Mouse (Mus musculus) midbrain, embryonic 16.5 days (tissue): Measurements from ENCODE around the gene Bbx. TPM values are rescaled to one million over a fixed set of nuclear protein-coding genes. Genes with fewer than 3 reads are reported as not detected.

ENCODE experiments used
- ATAC-seq: fragments of 200-750 bp; cut with Nextera tagmentation; 2 replicates; pipeline ENCODE4 v1.8.0; 2017; ENCODE audit warnings: moderate TSS enrichment
- H3K27ac ChIP-seq: fragments of 300-500 bp; sonication (generic); 2 replicates; pipeline ENCODE4 v1.5.1; 2014; ENCODE audit warnings: mild to moderate bottlenecking, low read length, mixed read lengths
- H3K27me3 ChIP-seq: fragments of 300-500 bp; sonication (generic); 2 replicates; pipeline ENCODE4 v1.6.1; 2014; ENCODE audit warnings: low read depth, low read length, mixed read lengths; ENCODE audit not compliant: control insufficient read depth, insufficient read depth
- H3K36me3 ChIP-seq: fragments of 300-500 bp; sonication (generic); 2 replicates; pipeline ENCODE4 v1.6.1; 2014; ENCODE audit warnings: mild to moderate bottlenecking, low read length, moderate library complexity, mixed read lengths; ENCODE audit not compliant: control insufficient read depth, insufficient read depth
- H3K4me1 ChIP-seq: fragments of 300-500 bp; sonication (generic); 2 replicates; pipeline ENCODE4 v1.6.1; 2014; ENCODE audit warnings: mild to moderate bottlenecking, low read length, mixed read lengths; ENCODE audit not compliant: control insufficient read depth, insufficient read depth
- H3K4me2 ChIP-seq: fragments of 300-500 bp; sonication (generic); 2 replicates; pipeline ENCODE4 v1.6.1; 2014; ENCODE audit warnings: mild to moderate bottlenecking, low read length, mixed read lengths
- H3K4me3 ChIP-seq: fragments of 300-500 bp; sonication (generic); 2 replicates; pipeline ENCODE4 v1.5.1; 2014; ENCODE audit warnings: low read depth, mild to moderate bottlenecking, low read length, moderate library complexity, mixed read lengths
- H3K9ac ChIP-seq: fragments of 300-500 bp; sonication (generic); 2 replicates; pipeline ENCODE4 v1.6.1; 2014; ENCODE audit warnings: low read depth, low read length, mixed read lengths
- H3K9me3 ChIP-seq: fragments of 300-500 bp; sonication (generic); replicated peaks from 2 replicates; pipeline ENCODE4 v1.6.1; 2014; ENCODE audit warnings: mild to moderate bottlenecking, low read length, mixed read lengths; ENCODE audit not compliant: control insufficient read depth, poor library complexity, severe bottlenecking
- WGBS: fragments of 180-500 bp; shearing (Covaris S2); extraction: QIAGEN DNeasy Blood & Tissue Kit; methylation state at CpG from one replicate; pipeline ENCODE4 v1.1.7; 2014; 5-methylcytosine and 5-hydroxymethylcytosine counted together
- polyA plus RNA-seq: library from polyadenylated mRNA; unstranded; fragments of >200 nt; fragmentation: Nextera tagmentation; extraction: Ambion mirVana; gene quantifications from 2 replicates; pipeline ENCODE4 v1.2.1, GENCODE M21; 2015

Gene Bbx
- polyA plus RNA-seq, 1 experiment from 2014 or later: 14.7 TPM

DNA sequence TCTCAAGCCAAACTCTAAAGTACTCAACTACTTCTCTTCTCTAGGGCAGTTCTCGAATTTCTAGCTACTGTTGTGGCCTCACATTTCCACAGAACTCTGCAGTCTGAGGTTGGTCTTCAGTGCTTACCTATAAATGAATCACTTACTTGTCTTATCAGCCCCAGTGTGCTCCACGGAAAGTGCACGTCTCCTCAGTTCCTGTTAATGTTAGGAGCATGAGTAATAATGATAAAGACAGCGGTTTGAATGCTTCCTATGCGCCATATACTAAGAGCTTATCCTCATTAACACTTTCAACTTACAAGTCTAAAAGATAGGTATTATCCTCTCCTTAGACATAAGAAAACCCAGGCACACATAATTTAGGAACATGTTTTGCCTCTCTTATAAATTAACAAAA is 142.4 kb downstream of the Bbx start:
- no peaks in the 10 kb centered on the region for H3K4me1 ChIP-seq
- H3K4me3 ChIP-seq: no peak overlapping the region
- no peak overlapping the region for H3K4me2 ChIP-seq
- no peak overlapping the region for H3K9ac ChIP-seq
- no peak overlapping the region for H3K27ac ChIP-seq
- 90% methylated on average over 5 of the region's 5 CpGs for WGBS
- no peaks in the 10 kb centered on the region for H3K36me3 ChIP-seq
- no peaks in the 10 kb centered on the region for H3K9me3 ChIP-seq
- H3K27me3 ChIP-seq: no peaks in the 10 kb centered on the region
- ATAC-seq: no peak

GRCm38 (mm10) chr16:50272813-50273212 is 159.4 kb downstream of the Bbx start:
- no peaks in the 10 kb centered on the region for H3K9me3 ChIP-seq
- no peak overlapping the region for H3K27ac ChIP-seq
- H3K4me2 ChIP-seq: no peak overlapping the region
- ATAC-seq: no peak
- no peaks in the 10 kb centered on the region for H3K36me3 ChIP-seq
- 90% methylated on average over 4 of the region's 4 CpGs for WGBS
- no peaks in the 10 kb centered on the region for H3K27me3 ChIP-seq
- no peak overlapping the region for H3K4me3 ChIP-seq
- no peak overlapping the region for H3K9ac ChIP-seq
- no peaks in the 10 kb centered on the region for H3K4me1 ChIP-seq

GRCm38 (mm10) chr16:50262647-50263046 is 169.5 kb downstream of the Bbx start:
- Histone ChIP-seq H3K36me3 (peaks cover 2% of the 10 kb centered on the region; the same call in 1 of the 2 replicates), H3K4me2 (no peak overlapping the region), H3K27ac (no peak overlapping the region), H3K4me3 (no peak overlapping the region), H3K27me3 (no peaks in the 10 kb centered on the region), H3K9me3 (no peaks in the 10 kb centered on the region), H3K4me1 (no peaks in the 10 kb centered on the region), H3K9ac (no peak overlapping the region)
- ATAC-seq: no peak
- 95% methylated on average over 4 of the region's 4 CpGs for WGBS

- Histone ChIP-seq H3K9me3 (no peaks in the 10 kb centered on the region), H3K9ac (no peak overlapping the region), H3K4me2 (no peak overlapping the region), H3K4me3 (no peak overlapping the region), H3K27ac (no peak overlapping the region), H3K36me3 (peaks cover 2% of the 10 kb centered on the region; the same call in 1 of the 2 replicates), H3K4me1 (no peaks in the 10 kb centered on the region), H3K27me3 (no peaks in the 10 kb centered on the region)
- no peak for ATAC-seq
- 89% methylated on average over 9 of the region's 9 CpGs for WGBS
Measured at GRCm38 (mm10) chr16:50262209-50262608, 170.0 kb downstream of the Bbx start.

DNA sequence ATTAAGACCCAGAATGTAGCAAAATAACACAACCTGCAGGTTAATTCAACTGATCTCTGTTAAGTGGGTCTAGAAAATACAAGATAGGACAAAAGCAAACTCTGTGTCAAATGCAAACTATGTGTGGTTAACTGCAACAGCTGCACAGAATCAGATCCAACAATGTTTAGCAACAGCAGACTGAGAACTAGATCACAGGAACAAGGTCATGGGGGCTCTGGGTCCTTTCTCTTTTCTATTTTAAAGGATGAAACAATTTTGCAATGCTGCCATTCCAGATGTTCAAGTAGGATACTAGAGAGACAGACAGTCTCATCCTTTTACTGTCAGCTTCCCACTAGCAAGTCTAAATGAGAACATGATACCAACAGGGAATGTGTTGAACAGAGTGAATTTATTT is 170.4 kb downstream of the Bbx start:
- no peak overlapping the region for H3K4me3 ChIP-seq
- H3K4me2 ChIP-seq: no peak overlapping the region
- H3K4me1 ChIP-seq: no peaks in the 10 kb centered on the region
- no peaks in the 10 kb centered on the region for H3K9me3 ChIP-seq
- no peak overlapping the region for H3K27ac ChIP-seq
- ATAC-seq: no peak
- no peak overlapping the region for H3K9ac ChIP-seq
- peaks cover 2% of the 10 kb centered on the region; the same call in 1 of the 2 replicates for H3K36me3 ChIP-seq
- no peaks in the 10 kb centered on the region for H3K27me3 ChIP-seq

DNA sequence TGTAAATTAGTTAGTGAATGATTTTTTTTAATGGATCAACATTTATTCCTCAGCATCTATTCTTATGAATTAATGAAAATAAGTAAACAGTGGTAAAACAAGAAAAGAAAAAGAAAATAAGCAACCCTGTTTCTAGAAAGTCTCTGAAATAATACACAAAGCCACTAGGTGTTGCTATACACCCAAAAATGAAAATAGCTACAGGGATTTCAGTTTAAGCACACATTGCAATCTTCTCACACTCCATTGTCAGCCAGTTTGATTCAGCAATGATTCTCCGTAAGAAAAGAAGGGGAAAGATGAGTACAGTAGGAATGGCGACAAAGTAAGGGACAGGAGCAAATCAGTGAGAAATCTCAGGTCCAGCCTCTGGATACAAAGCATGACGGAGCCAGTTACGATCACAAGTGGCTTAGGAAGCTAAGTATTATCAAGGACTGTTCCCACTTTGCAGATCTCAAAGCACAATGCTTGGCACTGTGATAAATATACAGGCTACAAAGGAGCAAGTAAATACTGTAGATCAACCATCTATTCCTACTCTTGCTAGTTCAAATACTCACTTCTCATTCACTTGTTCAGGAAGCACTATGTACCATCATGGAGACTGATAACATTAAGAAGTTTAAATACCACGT is 177.5 kb downstream of the Bbx start:
- no peaks in the 10 kb centered on the region for H3K9me3 ChIP-seq
- WGBS: 55% methylated on average over 5 of the region's 5 CpGs
- H3K36me3 ChIP-seq: no peaks in the 10 kb centered on the region
- H3K27ac ChIP-seq: no peak overlapping the region
- H3K9ac ChIP-seq: no peak overlapping the region
- peak; percentile 78 for ATAC-seq
- no peaks in the 10 kb centered on the region for H3K27me3 ChIP-seq
- peaks cover 2% of the 10 kb centered on the region; the same call in 1 of the 2 replicates for H3K4me1 ChIP-seq
- no peak overlapping the region for H3K4me3 ChIP-seq
- no peak overlapping the region for H3K4me2 ChIP-seq

DNA sequence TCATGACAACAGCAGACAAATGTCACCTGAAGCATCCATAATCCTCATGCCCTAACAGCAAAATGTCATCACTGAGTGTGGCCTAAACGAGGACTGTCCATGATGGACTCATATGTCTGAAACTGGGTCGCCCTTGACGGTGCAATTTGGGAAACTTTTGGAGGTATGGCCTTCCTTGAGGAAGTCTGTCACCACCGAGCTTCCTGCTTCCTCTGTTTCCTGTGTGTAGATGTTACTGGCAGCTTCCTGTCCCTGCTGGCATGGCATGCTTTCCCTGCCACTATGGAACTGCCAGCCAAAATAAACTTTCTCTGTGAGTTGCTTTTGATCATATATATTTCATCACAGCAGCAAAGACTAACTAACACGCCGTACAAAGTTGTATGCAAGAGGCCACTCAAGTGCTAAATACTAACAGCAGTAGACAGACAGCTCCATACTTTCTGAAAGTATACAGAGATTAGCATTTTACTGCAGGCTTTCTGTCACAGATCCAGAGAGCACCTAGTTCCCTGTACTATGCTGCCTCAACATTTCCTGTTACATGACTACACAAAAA is 180.7 kb downstream of the Bbx start:
- Histone ChIP-seq H3K4me2 (no peak overlapping the region), H3K9me3 (no peaks in the 10 kb centered on the region), H3K4me1 (peaks cover 2% of the 10 kb centered on the region; the same call in 1 of the 2 replicates), H3K4me3 (no peak overlapping the region), H3K9ac (no peak overlapping the region), H3K36me3 (no peaks in the 10 kb centered on the region), H3K27ac (no peak overlapping the region), H3K27me3 (no peaks in the 10 kb centered on the region)
- no peak for ATAC-seq
- 90% methylated on average over 6 of the region's 6 CpGs for WGBS

DNA sequence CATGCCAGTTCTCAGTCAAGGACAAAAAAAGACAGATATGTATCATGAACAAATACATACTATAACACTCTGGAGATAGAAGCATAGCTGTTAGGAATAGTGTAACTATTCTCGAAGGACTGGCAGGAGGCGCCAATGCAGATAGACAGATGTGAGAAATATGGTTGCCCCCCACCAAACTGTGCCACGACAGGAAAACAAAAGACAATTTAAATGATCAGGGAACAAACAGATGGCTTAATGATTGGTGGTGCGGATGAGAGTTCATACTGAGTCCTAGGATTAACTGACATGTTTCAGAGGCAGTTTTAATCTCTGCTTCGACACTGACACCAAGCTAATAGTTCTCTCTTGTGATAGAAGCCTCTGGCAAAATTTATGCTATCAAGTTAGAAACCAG is 181.7 kb downstream of the Bbx start:
- ATAC-seq: no peak
- Histone ChIP-seq H3K4me1 (peaks cover 2% of the 10 kb centered on the region; the same call in 1 of the 2 replicates), H3K4me2 (no peak overlapping the region), H3K9me3 (no peaks in the 10 kb centered on the region), H3K27ac (no peak overlapping the region), H3K27me3 (no peaks in the 10 kb centered on the region), H3K4me3 (no peak overlapping the region), H3K9ac (no peak overlapping the region), H3K36me3 (no peaks in the 10 kb centered on the region)
- 59% methylated on average over 5 of the region's 5 CpGs for WGBS

DNA sequence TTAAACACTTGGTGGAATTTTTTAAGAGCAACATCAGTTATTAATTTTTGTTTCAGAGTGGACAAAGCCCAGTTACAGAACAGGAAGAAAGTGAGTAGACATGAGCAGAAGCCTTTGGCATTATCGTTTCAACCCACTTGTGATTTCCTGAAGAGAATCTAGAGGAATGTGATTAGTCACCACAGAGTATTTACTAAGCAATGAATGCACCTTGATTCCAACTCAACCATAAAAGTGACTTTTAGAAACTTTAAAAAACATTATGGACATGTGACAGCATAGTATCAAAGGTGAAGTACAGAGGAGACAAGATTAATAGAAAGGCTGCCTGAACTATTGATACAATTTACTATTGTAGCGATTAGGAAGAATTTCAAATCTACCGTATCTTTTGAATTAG is 183.2 kb downstream of the Bbx start:
- Histone ChIP-seq H3K27ac (no peak overlapping the region), H3K9me3 (no peaks in the 10 kb centered on the region)
- 97% methylated on average over 3 of the region's 3 CpGs for WGBS

More for the DNA sequence above, 183.2 kb downstream of the Bbx start:
- Histone ChIP-seq H3K4me1 (no peaks in the 10 kb centered on the region), H3K9ac (no peak overlapping the region), H3K4me2 (no peak overlapping the region), H3K4me3 (no peak overlapping the region), H3K36me3 (no peaks in the 10 kb centered on the region), H3K27me3 (no peaks in the 10 kb centered on the region)
- ATAC-seq: no peak
